Mouse (Mus musculus): ENCODE results near the gene Sephs2. TPM values are rescaled to one million over a fixed set of nuclear protein-coding genes. Genes with fewer than 3 reads are reported as not detected.

Gene Sephs2
- polyA plus RNA-seq, 1 experiment = 153 TPM

GRCm38 (mm10) chr7:127224616-127225015 is 49.2 kb downstream of the Sephs2 start:
- DNase-seq = no peak
- Histone ChIP-seq H3K27ac (ENCODE audit: insufficient read depth, low read depth, low read length) (no peak overlapping the region), H3K36me3 (ENCODE audit: control insufficient read depth, insufficient read depth, low read length) (no peaks in the 10 kb centered on the region), H3K27me3 (replicated peaks; ENCODE audit: control insufficient read depth, insufficient read depth, low read length) (no peaks in the 10 kb centered on the region), H3K4me1 (ENCODE audit: control insufficient read depth, insufficient read depth, low read length) (no peaks in the 10 kb centered on the region), H3K4me3 (ENCODE audit: insufficient read depth, low read depth, low read length) (no peak overlapping the region)
- WGBS = 86% methylated on average over 6 of the region's 6 CpGs
- TF ChIP-seq POLR2A (IDR thresholded peaks at IDR 0.05; ENCODE audit: low read depth, low read length) (no peak), CTCF (conservative IDR thresholded peaks at IDR 0.05; ENCODE audit: insufficient read depth, insufficient read length, low read depth, low read length) (no peak)

GRCm38 (mm10) chr7:127223515-127224478 is 50.1 kb downstream of the Sephs2 start:
- WGBS = 79% methylated on average over 6 of the region's 6 CpGs
- H3K27ac ChIP-seq (ENCODE audit: insufficient read depth, low read depth, low read length) = no peak overlapping the region
- no peak overlapping the region for H3K4me3 ChIP-seq (ENCODE audit: insufficient read depth, low read depth, low read length)
- no peaks in the 10 kb centered on the region for H3K4me1 ChIP-seq (ENCODE audit: control insufficient read depth, insufficient read depth, low read length)
- no peak for DNase-seq
- H3K36me3 ChIP-seq (ENCODE audit: control insufficient read depth, insufficient read depth, low read length) = no peaks in the 10 kb centered on the region
- TF ChIP-seq CTCF (conservative IDR thresholded peaks at IDR 0.05; ENCODE audit: insufficient read depth, insufficient read length, low read depth, low read length) = no peak
- TF ChIP-seq POLR2A (IDR thresholded peaks at IDR 0.05; ENCODE audit: low read depth, low read length) = no peak
- H3K27me3 ChIP-seq (replicated peaks; ENCODE audit: control insufficient read depth, insufficient read depth, low read length) = no peaks in the 10 kb centered on the region

GRCm38 (mm10) chr7:127223106-127223505 is 50.7 kb downstream of the Sephs2 start:
- H3K27me3 ChIP-seq (replicated peaks; ENCODE audit: control insufficient read depth, insufficient read depth, low read length) = no peaks in the 10 kb centered on the region
- WGBS = 94% methylated on average over 3 of the region's 3 CpGs
- no peak overlapping the region for H3K4me3 ChIP-seq (ENCODE audit: insufficient read depth, low read depth, low read length)
- no peak overlapping the region for H3K27ac ChIP-seq (ENCODE audit: insufficient read depth, low read depth, low read length)
- DNase-seq = no peak
- TF ChIP-seq POLR2A (IDR thresholded peaks at IDR 0.05; ENCODE audit: low read depth, low read length) (no peak), CTCF (conservative IDR thresholded peaks at IDR 0.05; ENCODE audit: insufficient read depth, insufficient read length, low read depth, low read length) (no peak)
- no peaks in the 10 kb centered on the region for H3K4me1 ChIP-seq (ENCODE audit: control insufficient read depth, insufficient read depth, low read length)
- no peaks in the 10 kb centered on the region for H3K36me3 ChIP-seq (ENCODE audit: control insufficient read depth, insufficient read depth, low read length)

Other genes starting within 250 kb of the Sephs2 start
- 97.9 and 115 TPM in 2 replicates for gene Maz, start 247.0 kb downstream of the Sephs2 start, polyA plus RNA-seq (2012; rRNA removed)
- 0.67 and 0.73 TPM in 2 replicates for gene Kif22, start 231.6 kb downstream of the Sephs2 start, polyA plus RNA-seq (2012; rRNA removed)
- gene Zg16, start 186.7 kb downstream of the Sephs2 start, polyA plus RNA-seq (2012; rRNA removed) = not detected in 2 replicates
- 4.2 and 7.7 TPM in 2 replicates for gene AI467606, start 182.7 kb downstream of the Sephs2 start, polyA plus RNA-seq (2012; rRNA removed)
- gene Qprt, start 151.8 kb downstream of the Sephs2 start, polyA plus RNA-seq (2012; rRNA removed) = 127 and 137 TPM in 2 replicates
- 2.7 and 5.2 TPM in 2 replicates for gene Spn, start 136.2 kb downstream of the Sephs2 start, polyA plus RNA-seq (2012; rRNA removed)
- 26.9 and 33.6 TPM in 2 replicates for gene Cd2bp2, start 78.0 kb downstream of the Sephs2 start, polyA plus RNA-seq (2012; rRNA removed)
- 26.8 and 28.5 TPM in 2 replicates for gene Tbc1d10b, start 65.6 kb downstream of the Sephs2 start, polyA plus RNA-seq (2012; rRNA removed)
- 0.33 and 90.1 TPM in 2 replicates for gene Mylpf, start 65.2 kb downstream of the Sephs2 start, polyA plus RNA-seq (2012; rRNA removed)
- gene Zfp553, start 41.0 kb downstream of the Sephs2 start, polyA plus RNA-seq (2012; rRNA removed) = 7.9 and 9.6 TPM in 2 replicates
- 24.1 and 38.4 TPM in 2 replicates for gene Sept1, start 40.9 kb downstream of the Sephs2 start, polyA plus RNA-seq (2012; rRNA removed)
- 48.4 and 85.5 TPM in 2 replicates for gene Zfp771, start 29.8 kb downstream of the Sephs2 start, polyA plus RNA-seq (2012; rRNA removed)
- 68.9 and 70.5 TPM in 2 replicates for gene Dctpp1, start 13.3 kb downstream of the Sephs2 start, polyA plus RNA-seq (2012; rRNA removed)
- gene Itgal, start 22.2 kb upstream of the Sephs2 start, polyA plus RNA-seq (2012; rRNA removed) = 2.9 and 7.2 TPM in 2 replicates
- 36.7 and 52.0 TPM in 2 replicates for gene Zfp768, start 71.5 kb upstream of the Sephs2 start, polyA plus RNA-seq (2012; rRNA removed)
- 6.5 and 7.2 TPM in 2 replicates for gene Zfp747, start 102.0 kb upstream of the Sephs2 start, polyA plus RNA-seq (2012; rRNA removed)
- 3.3 and 3.4 TPM in 2 replicates for gene 9130019O22Rik, start 113.1 kb upstream of the Sephs2 start, polyA plus RNA-seq (2012; rRNA removed)
- 5.5 and 7.4 TPM in 2 replicates for gene E430018J23Rik, start 119.6 kb upstream of the Sephs2 start, polyA plus RNA-seq (2012; rRNA removed)
- 6.2 and 6.6 TPM in 2 replicates for gene Zfp764, start 132.8 kb upstream of the Sephs2 start, polyA plus RNA-seq (2012; rRNA removed)
- gene Zfp688, start 148.0 kb upstream of the Sephs2 start, polyA plus RNA-seq (2012; rRNA removed) = 19.1 TPM in 2 replicates
- 3.0 and 3.4 TPM in 2 replicates for gene Zfp689, start 175.1 kb upstream of the Sephs2 start, polyA plus RNA-seq (2012; rRNA removed)
- gene Prr14, start 185.6 kb upstream of the Sephs2 start, polyA plus RNA-seq (2012; rRNA removed) = 58.7 and 62.6 TPM in 2 replicates
- gene Fbrs, start 205.1 kb upstream of the Sephs2 start, polyA plus RNA-seq (2012; rRNA removed) = 19.1 and 23.7 TPM in 2 replicates
- 17.0 and 18.6 TPM in 2 replicates for gene Srcap, start 237.9 kb upstream of the Sephs2 start, polyA plus RNA-seq (2012; rRNA removed)
- gene Gm42715, start 245.5 kb upstream of the Sephs2 start, polyA plus RNA-seq (2012; rRNA removed) = 12.5 and 13.1 TPM in 2 replicates

Measured in kidney, adult 2 months (tissue).